Mouse (Mus musculus) liver, adult 2 months (tissue): Measurements from ENCODE around the gene Keg1. TPM values are rescaled to one million over a fixed set of nuclear protein-coding genes. Genes with fewer than 3 reads are reported as not detected.
A peak's percentile ranks its signal among the peaks of the same experiment; 100 is the strongest.
"Not testable (repeated sequence)": the region's sequence is repeated elsewhere in the genome, so short reads cannot be mapped to it uniquely, and the experiment has no call there.

ENCODE experiments used
- DNase-seq: peaks from one replicate; pipeline ENCODE4 v3.0.0-alpha.2; 2011; ENCODE audit warnings: low read depth, low spot score; ENCODE audit errors: extremely low read depth
- H3K27ac ChIP-seq: fragments of 200-500 bp; replicated peaks from 2 replicates; pipeline ENCODE4 v1.5.1; 2012; ENCODE audit warnings: low read depth, mild to moderate bottlenecking, control low read depth, inconsistent platforms, low read length; ENCODE audit not compliant: insufficient read depth
- H3K27me3 ChIP-seq: fragments of 200-500 bp; 2 replicates; pipeline ENCODE4 v1.6.1; 2012; ENCODE audit warnings: mild to moderate bottlenecking, moderate library complexity, low read length, inconsistent platforms; ENCODE audit not compliant: control insufficient read depth, insufficient read depth
- H3K36me3 ChIP-seq: fragments of 200-500 bp; 2 replicates; pipeline ENCODE4 v1.6.1; 2012; ENCODE audit warnings: low read length, inconsistent platforms; ENCODE audit not compliant: control insufficient read depth, insufficient read depth
- H3K4me1 ChIP-seq: fragments of 200-500 bp; 2 replicates; pipeline ENCODE4 v1.6.1; 2011; ENCODE audit warnings: low read length; ENCODE audit not compliant: control insufficient read depth, insufficient read depth
- H3K4me3 ChIP-seq: fragments of 200-500 bp; 2 replicates; pipeline ENCODE4 v1.5.1; 2011; ENCODE audit warnings: low read depth, mild to moderate bottlenecking, control low read depth, low read length, moderate library complexity; ENCODE audit not compliant: insufficient read depth
- H3K79me2 ChIP-seq: fragments of 200-500 bp; 2 replicates; pipeline ENCODE4 v1.6.1; 2012; ENCODE audit warnings: inconsistent platforms, mild to moderate bottlenecking, low read length, moderate library complexity; ENCODE audit not compliant: control insufficient read depth, insufficient read depth
- H3K9ac ChIP-seq: fragments of 200-500 bp; 2 replicates; pipeline ENCODE4 v1.6.1; 2012; ENCODE audit warnings: low read depth, mild to moderate bottlenecking, control low read depth, inconsistent platforms, low read length
- CTCF ChIP-seq: fragments of 200-500 bp; IDR thresholded peaks from 2 replicates; pipeline ENCODE4 v1.5.1; 2011; ENCODE audit warnings: low read depth, low read length, control low read depth
- POLR2A ChIP-seq: fragments of 200-500 bp; IDR thresholded peaks from 2 replicates; pipeline ENCODE4 v1.6.1; 2011; ENCODE audit warnings: low read length, control low read depth; ENCODE audit not compliant: insufficient read depth; ENCODE audit errors: extremely low read depth
- WGBS: fragments of 180-500 bp; shearing (Covaris S2); methylation state at CpG from one replicate; pipeline ENCODE4 v1.1.7; 2018; 5-methylcytosine and 5-hydroxymethylcytosine counted together
- polyA plus RNA-seq: library from polyadenylated mRNA; depleted of rRNA; stranded (reverse); fragments of >200 nt; gene quantifications from 2 replicates; pipeline ENCODE4 v1.2.3, GENCODE M21; 2012
- total RNA-seq: library from RNA; depleted of rRNA; stranded (reverse); fragments of >200 nt; gene quantifications from 2 replicates; pipeline ENCODE4 v1.2.3, GENCODE M21; 2014

The Keg1 gene
- total and polyA plus RNA-seq, 2 experiments, result 93.4 to 154 TPM

- H3K36me3 ChIP-seq, result peaks cover 41% of the 10 kb centered on the region
- H3K4me3 ChIP-seq, result no peak overlapping the region
- WGBS, result 71% methylated on average over 6 of the region's 6 CpGs
- peak overlapping the region; percentile 7 for H3K27ac ChIP-seq
- H3K9ac ChIP-seq, result no peak overlapping the region
- no peaks in the 10 kb centered on the region for H3K27me3 ChIP-seq
- H3K79me2 ChIP-seq, result no peaks in the 10 kb centered on the region
- TF ChIP-seq CTCF (no peak), POLR2A (no peak)
- peak; percentile 54 for DNase-seq
- H3K4me1 ChIP-seq, result peaks cover 6% of the 10 kb centered on the region
These were observed 23.6 kb downstream of the Keg1 start for GRCm38 (mm10) chr19:12719189-12719588.

- 20% methylated on average over 2 of the region's 2 CpGs for WGBS
- H3K9ac ChIP-seq, result no peak overlapping the region
- H3K27ac ChIP-seq, result no peak overlapping the region
- no peak for TF ChIP-seq CTCF
- no peak for TF ChIP-seq POLR2A
- no peaks in the 10 kb centered on the region for H3K27me3 ChIP-seq
- DNase-seq, result no peak
- peaks cover 6% of the 10 kb centered on the region for H3K4me1 ChIP-seq
- no peak overlapping the region for H3K4me3 ChIP-seq
- H3K79me2 ChIP-seq, result no peaks in the 10 kb centered on the region
- peaks cover 32% of the 10 kb centered on the region for H3K36me3 ChIP-seq
These were observed 24.9 kb downstream of the Keg1 start for GRCm38 (mm10) chr19:12720463-12720862.

DNA sequence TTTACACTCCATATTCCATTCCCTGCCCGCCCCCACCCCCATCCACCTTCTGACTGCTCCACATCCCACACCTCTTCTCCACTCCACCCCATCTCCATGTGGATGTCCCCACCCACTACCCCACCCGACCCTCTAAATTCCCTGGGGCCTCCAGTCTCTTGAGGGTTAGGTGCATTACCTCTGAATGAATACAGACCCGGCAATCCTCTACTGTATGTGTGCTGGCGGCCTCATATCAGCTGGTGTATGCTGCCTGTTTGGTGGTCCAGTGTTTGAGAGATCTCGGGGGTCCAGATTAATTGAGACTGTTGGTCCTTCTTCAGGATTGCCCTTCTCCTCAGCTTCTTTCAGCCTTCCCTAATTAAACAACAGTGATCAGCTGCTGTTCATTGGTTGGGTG lies 25.3 kb downstream of the Keg1 start:
- H3K4me1 ChIP-seq, H3K27me3 ChIP-seq, H3K4me3 ChIP-seq, H3K79me2 ChIP-seq, DNase-seq, H3K27ac ChIP-seq, H3K9ac ChIP-seq: not testable (repeated sequence)
- peaks cover 29% of the 10 kb centered on the region for H3K36me3 ChIP-seq
- WGBS, result 90% methylated on average over 5 of the region's 5 CpGs

DNA sequence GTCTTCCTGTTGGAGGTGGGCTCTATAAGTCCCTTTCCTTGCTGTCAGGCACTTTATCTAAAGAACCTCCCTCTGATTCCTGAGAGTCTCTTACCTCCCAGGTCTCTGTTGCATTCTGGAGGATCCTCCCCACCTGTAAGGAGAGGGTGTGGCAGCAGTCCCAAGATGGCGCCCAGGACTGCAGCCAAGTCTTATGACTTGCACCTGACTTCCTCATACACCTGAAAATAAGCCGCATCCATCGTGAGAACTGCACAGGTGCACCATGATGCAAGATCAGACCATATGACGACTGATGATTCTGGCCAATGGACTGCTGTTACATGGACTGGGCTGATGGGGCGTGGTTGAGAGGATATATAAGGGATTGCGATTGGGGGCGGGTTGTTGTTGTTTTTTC lies 26.0 kb downstream of the Keg1 start:
- H3K4me3 ChIP-seq, DNase-seq, H3K79me2 ChIP-seq, H3K27me3 ChIP-seq, H3K4me1 ChIP-seq, H3K9ac ChIP-seq, H3K27ac ChIP-seq: not testable (repeated sequence)
- 86% methylated on average over 7 of the region's 7 CpGs for WGBS
- peaks cover 22% of the 10 kb centered on the region for H3K36me3 ChIP-seq

DNA sequence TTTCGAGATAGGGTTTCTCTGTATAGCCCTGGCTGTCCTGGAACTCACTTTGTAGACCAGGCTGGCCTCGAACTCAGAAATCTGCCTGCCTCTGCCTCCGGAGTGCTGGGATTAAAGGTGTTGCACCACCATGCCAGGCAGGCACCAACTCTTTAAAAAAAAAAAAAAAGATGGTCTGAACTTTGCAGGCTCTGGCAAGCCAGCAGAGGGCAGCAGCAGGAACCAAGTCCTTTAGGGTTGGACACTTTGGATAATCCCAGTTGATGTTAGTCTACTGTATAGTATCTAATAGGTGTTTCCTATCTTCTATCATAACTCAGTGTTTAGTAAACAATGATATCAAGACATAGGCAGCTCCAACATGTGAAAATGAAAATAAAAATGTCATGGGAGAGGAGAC lies 26.7 kb downstream of the Keg1 start:
- Histone ChIP-seq H3K4me1 (peaks cover 6% of the 10 kb centered on the region), H3K36me3 (peaks cover 19% of the 10 kb centered on the region), H3K9ac (no peak overlapping the region), H3K4me3 (no peak overlapping the region), H3K27me3 (no peaks in the 10 kb centered on the region), H3K27ac (no peak overlapping the region), H3K79me2 (no peaks in the 10 kb centered on the region)
- 56% methylated on average over 3 of the region's 3 CpGs for WGBS
- peak; percentile 63; the same call in 1 of the 2 replicates for TF ChIP-seq CTCF
- no peak for TF ChIP-seq POLR2A
- DNase-seq, result peak; percentile 50

DNA sequence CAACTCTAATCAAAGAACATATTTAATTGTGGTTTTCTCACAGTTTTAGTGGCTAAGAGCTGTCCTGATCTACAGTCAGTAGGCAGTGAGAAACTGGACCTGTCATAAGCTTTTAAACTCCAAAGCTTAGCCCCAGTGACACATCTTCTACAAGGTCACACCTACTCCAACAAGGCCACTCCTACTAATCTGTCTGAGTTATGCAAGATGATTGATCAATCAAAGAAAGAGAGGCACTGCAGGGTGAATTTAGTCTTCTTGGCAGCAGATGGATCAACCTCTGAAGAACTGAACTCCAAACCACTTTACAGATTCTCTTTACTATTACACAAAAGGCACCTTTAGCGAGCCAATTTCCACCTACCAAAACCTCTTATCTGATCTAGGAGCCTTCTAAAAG lies 30.3 kb downstream of the Keg1 start:
- WGBS, result 64% methylated on average over 1 of the region's 1 CpGs

More for the DNA sequence above, 30.3 kb downstream of the Keg1 start:
- Histone ChIP-seq H3K36me3 (no peaks in the 10 kb centered on the region), H3K4me1 (no peaks in the 10 kb centered on the region), H3K27me3 (no peaks in the 10 kb centered on the region), H3K9ac (no peak overlapping the region), H3K4me3 (no peak overlapping the region), H3K27ac (no peak overlapping the region), H3K79me2 (no peaks in the 10 kb centered on the region)
- DNase-seq, result peak; percentile 66
- TF ChIP-seq CTCF (no peak), POLR2A (no peak)
